Mouse (Mus musculus) cerebellum, adult 2 months (tissue): ENCODE results near the gene Upk2.

ENCODE experiments used
- CTCF ChIP-seq: fragments of 200-500 bp; IDR thresholded peaks from 2 replicates; pipeline ENCODE4 v1.5.1; 2011; ENCODE audit warnings: low read depth, mild to moderate bottlenecking, control low read depth, low read length, moderate library complexity, borderline replicate concordance; ENCODE audit not compliant: insufficient read depth
- POLR2A ChIP-seq: fragments of 200-500 bp; IDR thresholded peaks from 2 replicates; pipeline ENCODE4 v1.6.1; 2011; ENCODE audit warnings: low read length, control low read depth, borderline replicate concordance; ENCODE audit not compliant: insufficient read depth

- TF ChIP-seq POLR2A (no peak), CTCF (no peak)
Measured at GRCm38 (mm10) chr9:44468800-44469199, 14.0 kb upstream of the Upk2 start.
